Mouse (Mus musculus) bone marrow, adult 2 months (tissue): Measurements from ENCODE around the gene Gne. TPM values are rescaled to one million over a fixed set of nuclear protein-coding genes. Genes with fewer than 3 reads are reported as not detected.
"Not testable (repeated sequence)": the region's sequence is repeated elsewhere in the genome, so short reads cannot be mapped to it uniquely, and the experiment has no call there.

Experiments used
- H3K27ac ChIP-seq: fragments of 200-500 bp; 2 replicates; pipeline ENCODE4 v1.5.1; 2012; ENCODE audit warnings: low read depth, mild to moderate bottlenecking, control low read depth, inconsistent platforms, low read length; ENCODE audit not compliant: control insufficient read depth, poor library complexity, insufficient read depth
- H3K4me1 ChIP-seq: fragments of 200-500 bp; 2 replicates; pipeline ENCODE4 v1.6.1; 2011; ENCODE audit warnings: low read length; ENCODE audit not compliant: control insufficient read depth, insufficient read depth
- H3K4me3 ChIP-seq: fragments of 200-500 bp; replicated peaks from 2 replicates; pipeline ENCODE3; 2011; ENCODE audit warnings: mild to moderate bottlenecking, low read depth, low read length, control low read depth; ENCODE audit not compliant: control insufficient read depth
- CTCF ChIP-seq: fragments of 200-500 bp; IDR thresholded peaks from 2 replicates; pipeline ENCODE4 v1.5.1; 2011; ENCODE audit warnings: low read length, control low read depth; ENCODE audit not compliant: control insufficient read depth, insufficient read depth
- POLR2A ChIP-seq: fragments of 200-500 bp; IDR thresholded peaks from 2 replicates; pipeline ENCODE4 v1.6.1; 2011; ENCODE audit warnings: low read depth, mild to moderate bottlenecking, control low read depth, low read length, borderline replicate concordance; ENCODE audit not compliant: control insufficient read depth
- WGBS: fragments of 180-500 bp; shearing (Covaris S2); methylation state at CpG from one replicate; pipeline ENCODE4 v1.1.7; 2018; 5-methylcytosine and 5-hydroxymethylcytosine counted together
- polyA plus RNA-seq: library from polyadenylated mRNA; stranded (reverse); fragments of >200 nt; gene quantifications from 2 replicates; pipeline ENCODE4 v1.2.4, GENCODE M21; 2011; ENCODE audit warnings: low replicate concordance; ENCODE audit not compliant: missing spikeins, insufficient read depth, insufficient read length

Gne gene
- polyA plus RNA-seq, 1 experiment, result 13.6 TPM

DNA sequence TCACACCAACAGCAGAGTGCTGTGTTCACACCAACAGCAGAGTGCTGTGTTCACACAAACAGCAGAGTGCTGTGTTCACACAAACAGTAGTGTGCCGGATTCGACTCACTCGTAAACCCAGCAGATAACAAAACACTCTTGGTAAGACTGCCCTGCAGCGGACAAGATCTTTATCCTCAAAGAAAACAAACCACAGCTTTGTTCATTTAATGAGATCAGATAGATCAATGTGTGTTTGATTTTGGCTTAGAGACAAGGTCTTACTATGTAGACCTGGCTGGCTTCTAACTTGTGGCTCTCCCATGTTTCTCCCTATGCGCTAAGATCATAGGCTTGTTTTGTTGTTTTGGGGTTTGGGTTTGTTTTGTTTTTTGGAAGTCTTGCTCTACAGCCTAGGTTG lies 37.9 kb downstream of the Gne start:
- 80% methylated on average over 5 of the region's 5 CpGs for WGBS
- Histone ChIP-seq H3K27ac (no peak overlapping the region), H3K4me1 (peaks cover 2% of the 10 kb centered on the region; the same call in 1 of the 2 replicates), H3K4me3 (no peak overlapping the region)
- TF ChIP-seq POLR2A (no peak), CTCF (no peak)

GRCm38 (mm10) chr4:44044685-44045356 lies 39.2 kb downstream of the Gne start:
- WGBS, result 67% methylated on average over 5 of the region's 5 CpGs
- Histone ChIP-seq H3K4me1 (peaks cover 2% of the 10 kb centered on the region; the same call in 1 of the 2 replicates), H3K4me3 (no peak overlapping the region), H3K27ac (no peak overlapping the region)
- TF ChIP-seq POLR2A, result no peak
- no peak for TF ChIP-seq CTCF

- H3K4me1 ChIP-seq, H3K27ac ChIP-seq, H3K4me3 ChIP-seq: not testable (repeated sequence)
- WGBS, result 93% methylated on average over 4 of the region's 4 CpGs
Measured at GRCm38 (mm10) chr4:44043182-44043581, 40.8 kb downstream of the Gne start.

DNA sequence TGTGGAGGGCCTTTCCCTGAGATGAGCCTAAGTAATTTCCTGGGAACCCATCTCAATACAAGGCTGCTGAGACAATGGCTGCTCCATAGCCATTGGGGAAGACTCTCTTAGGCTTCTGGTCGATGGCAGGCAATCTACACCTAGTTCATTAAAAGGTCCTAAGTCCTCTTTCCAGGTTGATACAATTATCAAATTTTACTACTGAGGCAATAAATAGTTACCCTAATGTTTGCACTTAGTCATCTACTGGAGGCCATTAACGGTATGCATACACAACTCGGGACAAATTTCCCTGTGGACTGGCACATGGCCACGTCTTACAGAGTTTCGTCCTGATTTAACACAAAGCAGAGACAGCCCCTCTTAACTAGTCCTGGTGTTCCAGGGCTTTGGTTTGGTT lies 41.5 kb downstream of the Gne start:
- 91% methylated on average over 5 of the region's 5 CpGs for WGBS

DNA sequence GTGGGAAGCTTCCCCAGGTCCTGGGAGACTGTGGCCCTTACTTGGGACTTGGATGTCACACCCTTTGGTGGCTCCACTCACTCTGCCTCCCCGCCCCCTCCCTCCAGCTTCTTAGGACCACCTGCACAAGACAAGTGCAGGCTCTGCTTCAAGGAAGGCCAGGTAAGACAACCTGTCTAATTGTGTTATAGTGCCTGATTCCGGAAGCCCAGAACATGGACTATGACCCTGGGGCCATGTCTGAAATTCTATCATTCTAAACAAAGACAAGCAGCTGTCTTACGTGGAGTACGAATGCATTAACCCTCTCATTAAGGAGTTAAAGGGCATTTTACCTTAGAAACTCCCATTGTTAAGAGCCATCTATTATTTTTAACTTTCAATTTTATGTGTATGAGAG lies 43.2 kb downstream of the Gne start:
- H3K4me3 ChIP-seq, result no peak overlapping the region
- TF ChIP-seq CTCF (no peak), POLR2A (no peak)
- H3K27ac ChIP-seq, result no peak overlapping the region
- peaks cover 2% of the 10 kb centered on the region; the same call in 1 of the 2 replicates for H3K4me1 ChIP-seq
- WGBS, result 94% methylated on average over 4 of the region's 4 CpGs

More for the DNA sequence above, 41.5 kb downstream of the Gne start:
- H3K27ac ChIP-seq, result no peak overlapping the region
- H3K4me1 ChIP-seq, result peaks cover 2% of the 10 kb centered on the region; the same call in 1 of the 2 replicates
- TF ChIP-seq CTCF (no peak), POLR2A (no peak)
- no peak overlapping the region for H3K4me3 ChIP-seq

DNA sequence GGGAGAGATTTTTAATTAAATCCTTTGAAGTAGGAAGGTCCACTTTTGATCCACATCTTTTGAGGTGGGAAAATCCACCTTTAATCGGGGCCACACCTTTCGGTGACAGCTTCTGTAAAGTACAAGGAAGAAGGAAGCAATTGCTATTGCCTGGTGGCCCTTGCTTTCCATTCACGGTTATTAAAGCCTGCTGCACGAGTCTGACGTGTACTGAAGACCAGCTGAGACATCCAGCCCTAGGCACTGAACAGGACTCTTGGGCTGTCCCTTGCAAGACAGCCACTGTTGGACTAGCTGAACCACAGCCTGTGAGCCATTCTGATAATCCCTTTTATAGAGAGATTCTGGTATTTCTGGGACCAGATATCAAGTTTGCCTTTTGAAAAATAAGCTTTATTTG lies 47.5 kb downstream of the Gne start:
- no peaks in the 10 kb centered on the region; the same call in 1 of the 2 replicates for H3K4me1 ChIP-seq
- H3K4me3 ChIP-seq, result no peak overlapping the region
- H3K27ac ChIP-seq, result no peak overlapping the region
- WGBS, result 81% methylated on average over 5 of the region's 5 CpGs
- no peak for TF ChIP-seq CTCF
- no peak for TF ChIP-seq POLR2A

DNA sequence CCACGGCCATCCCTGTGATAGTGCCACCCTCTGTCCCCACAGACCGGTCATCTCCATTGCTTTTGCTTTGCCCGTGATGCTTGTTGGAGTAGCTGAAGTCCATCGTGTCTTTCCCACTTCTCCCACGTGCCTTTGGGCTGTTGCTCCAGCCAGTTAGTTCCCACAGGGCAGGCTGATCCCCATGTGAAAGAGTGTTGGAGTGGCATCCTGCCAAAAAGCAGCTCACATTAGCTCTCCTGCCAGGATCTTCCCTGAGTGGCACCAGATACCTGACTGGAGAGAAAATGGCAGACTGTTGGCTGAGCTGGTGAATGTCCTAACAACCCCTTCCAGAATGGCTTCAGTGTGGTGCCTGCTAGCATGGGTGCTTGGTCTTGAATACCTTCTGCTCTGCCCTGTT lies 52.5 kb downstream of the Gne start:
- no peaks in the 10 kb centered on the region; the same call in 1 of the 2 replicates for H3K4me1 ChIP-seq
- no peak overlapping the region for H3K4me3 ChIP-seq
- no peak overlapping the region for H3K27ac ChIP-seq
- 91% methylated on average over 5 of the region's 5 CpGs for WGBS
- TF ChIP-seq POLR2A (no peak), CTCF (no peak)

GRCm38 (mm10) chr4:44029661-44030066 lies 54.3 kb downstream of the Gne start:
- Histone ChIP-seq H3K4me3 (no peak overlapping the region), H3K27ac (no peak overlapping the region), H3K4me1 (no peaks in the 10 kb centered on the region)
- TF ChIP-seq CTCF (no peak), POLR2A (no peak)
- 89% methylated on average over 15 of the region's 15 CpGs for WGBS

DNA sequence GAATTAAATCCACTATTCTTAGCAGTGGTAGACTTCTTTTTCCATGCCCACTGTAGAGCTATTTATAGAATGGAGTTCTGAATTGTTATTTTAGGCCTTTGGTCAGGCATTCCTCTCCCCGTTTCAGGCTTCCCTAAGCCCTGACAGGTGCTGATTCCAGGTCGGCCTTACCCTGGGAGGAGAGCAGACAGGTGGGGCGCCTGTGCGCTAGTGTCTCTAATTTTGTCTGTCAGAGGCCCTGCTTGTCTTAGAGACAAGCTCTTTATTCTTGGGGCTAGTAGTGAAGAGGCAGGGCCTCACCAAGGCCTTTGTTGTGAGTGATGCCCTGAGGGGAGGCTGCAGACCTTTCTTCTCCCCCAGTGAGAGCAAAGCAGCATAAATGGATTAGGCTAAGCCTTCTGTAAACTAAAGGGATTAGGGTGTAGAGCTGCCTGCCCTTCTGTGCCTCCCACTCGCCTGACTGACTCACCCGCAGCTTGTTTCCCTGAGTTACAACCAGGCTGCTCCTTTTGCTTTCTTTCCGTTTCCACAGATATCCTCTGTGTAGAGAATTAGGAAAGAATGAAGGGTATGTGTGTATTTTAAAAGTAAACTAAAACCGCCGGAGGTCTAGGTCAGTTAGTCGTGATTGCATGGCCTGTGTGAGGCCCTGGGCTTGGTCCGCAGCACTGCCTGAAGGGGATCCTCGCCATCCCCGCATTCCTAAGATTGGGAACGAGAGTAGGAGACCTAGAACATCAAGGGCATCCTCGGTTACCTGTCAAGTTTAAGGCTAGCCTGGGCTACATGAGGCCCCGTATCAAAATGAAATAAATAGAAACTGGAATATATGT lies 55.5 kb downstream of the Gne start:
- Histone ChIP-seq H3K4me3 (no peak overlapping the region), H3K4me1 (no peaks in the 10 kb centered on the region; the same call in 1 of the 2 replicates), H3K27ac (no peak overlapping the region)
- no peak for TF ChIP-seq POLR2A
- TF ChIP-seq CTCF, result no peak
- WGBS, result 91% methylated on average over 16 of the region's 16 CpGs
